Mouse (Mus musculus): ENCODE measurements around the gene Id4. TPM values are rescaled to one million over a fixed set of nuclear protein-coding genes. Genes with fewer than 3 reads are reported as not detected.

The Id4 gene
- polyA plus RNA-seq, 1 experiment from 2014 or later = 1.7 TPM

- Histone ChIP-seq H3K4me3 (ENCODE audit: low read length) (no peak overlapping the region), H3K9ac (ENCODE audit: low read length) (no peak overlapping the region), H3K4me1 (ENCODE audit: control insufficient read depth, insufficient read depth, low read length) (peaks cover 2% of the 10 kb centered on the region; the same call in 1 of the 2 replicates), H3K27me3 (ENCODE audit: control insufficient read depth, insufficient read depth, low read length) (no peaks in the 10 kb centered on the region), H3K36me3 (ENCODE audit: control insufficient read depth, insufficient read depth) (no peaks in the 10 kb centered on the region), H3K27ac (ENCODE audit: low read length) (no peak overlapping the region), H3K4me2 (ENCODE audit: low read depth, low read length) (no peak overlapping the region), H3K9me3 (replicated peaks; ENCODE audit: control insufficient read depth, low read length) (peaks cover 4% of the 10 kb centered on the region; the same call in 1 of the 2 replicates)
- no peak for ATAC-seq (replicated peaks; ENCODE audit: extremely low read depth, insufficient read depth, low FRiP score)
- 60% methylated on average over 2 of the region's 2 CpGs for WGBS
Measured at GRCm38 (mm10) chr13:48252559-48252958, 8.5 kb upstream of the Id4 start.

- no peak overlapping the region for H3K4me3 ChIP-seq (ENCODE audit: low read length)
- H3K9ac ChIP-seq (ENCODE audit: low read length) = no peak overlapping the region
- H3K27ac ChIP-seq (ENCODE audit: low read length) = no peak overlapping the region
- no peak for ATAC-seq (replicated peaks; ENCODE audit: extremely low read depth, insufficient read depth, low FRiP score)
- H3K4me1 ChIP-seq (ENCODE audit: control insufficient read depth, insufficient read depth, low read length) = peaks cover 2% of the 10 kb centered on the region; the same call in 1 of the 2 replicates
- H3K4me2 ChIP-seq (ENCODE audit: low read depth, low read length) = no peak overlapping the region
- 81% methylated on average over 8 of the region's 8 CpGs for WGBS
- H3K27me3 ChIP-seq (ENCODE audit: control insufficient read depth, insufficient read depth, low read length) = no peaks in the 10 kb centered on the region
- H3K9me3 ChIP-seq (replicated peaks; ENCODE audit: control insufficient read depth, low read length) = peaks cover 4% of the 10 kb centered on the region; the same call in 1 of the 2 replicates
- no peaks in the 10 kb centered on the region for H3K36me3 ChIP-seq (ENCODE audit: control insufficient read depth, insufficient read depth)
Measured at GRCm38 (mm10) chr13:48255026-48255425, 6.0 kb upstream of the Id4 start.

- H3K9me3 ChIP-seq (replicated peaks; ENCODE audit: control insufficient read depth, low read length) = no peaks in the 10 kb centered on the region
- peak overlapping the region; percentile 80 for H3K4me3 ChIP-seq (ENCODE audit: low read length)
- no peaks in the 10 kb centered on the region for H3K36me3 ChIP-seq (ENCODE audit: control insufficient read depth, insufficient read depth)
- WGBS = under 1% methylated on average over 97 of the region's 98 CpGs
- peaks cover 8% of the 10 kb centered on the region; the same call in 1 of the 2 replicates for H3K4me1 ChIP-seq (ENCODE audit: control insufficient read depth, insufficient read depth, low read length)
- peak overlapping the region; percentile 83 for H3K27ac ChIP-seq (ENCODE audit: low read length)
- H3K9ac ChIP-seq (ENCODE audit: low read length) = peak overlapping the region; percentile 86
- peak; percentile 22 for ATAC-seq (replicated peaks; ENCODE audit: extremely low read depth, insufficient read depth, low FRiP score)
- peak overlapping the region; percentile 89 for H3K4me2 ChIP-seq (ENCODE audit: low read depth, low read length)
- H3K27me3 ChIP-seq (ENCODE audit: control insufficient read depth, insufficient read depth, low read length) = no peaks in the 10 kb centered on the region; the same call in 1 of the 2 replicates
Measured at GRCm38 (mm10) chr13:48261341-48262221, 553 bp downstream of the Id4 start.

- H3K9ac ChIP-seq (ENCODE audit: low read length) = peak overlapping the region; percentile 86
- no peaks in the 10 kb centered on the region; the same call in 1 of the 2 replicates for H3K27me3 ChIP-seq (ENCODE audit: control insufficient read depth, insufficient read depth, low read length)
- peaks cover 8% of the 10 kb centered on the region; the same call in 1 of the 2 replicates for H3K4me1 ChIP-seq (ENCODE audit: control insufficient read depth, insufficient read depth, low read length)
- ATAC-seq (replicated peaks; ENCODE audit: extremely low read depth, insufficient read depth, low FRiP score) = no peak
- 1% methylated on average over 24 of the region's 25 CpGs for WGBS
- H3K4me2 ChIP-seq (ENCODE audit: low read depth, low read length) = peak overlapping the region; percentile 89
- H3K9me3 ChIP-seq (replicated peaks; ENCODE audit: control insufficient read depth, low read length) = no peaks in the 10 kb centered on the region
- H3K36me3 ChIP-seq (ENCODE audit: control insufficient read depth, insufficient read depth) = no peaks in the 10 kb centered on the region
- no peak overlapping the region for H3K27ac ChIP-seq (ENCODE audit: low read length)
- peak overlapping the region; percentile 80 for H3K4me3 ChIP-seq (ENCODE audit: low read length)
Measured at GRCm38 (mm10) chr13:48262451-48262969, 1.5 kb downstream of the Id4 start.

GRCm38 (mm10) chr13:48265029-48265428, 4.0 kb downstream of the Id4 start:
- Histone ChIP-seq H3K4me1 (ENCODE audit: control insufficient read depth, insufficient read depth, low read length) (peaks cover 8% of the 10 kb centered on the region; the same call in 1 of the 2 replicates), H3K27me3 (ENCODE audit: control insufficient read depth, insufficient read depth, low read length) (no peaks in the 10 kb centered on the region; the same call in 1 of the 2 replicates), H3K9me3 (replicated peaks; ENCODE audit: control insufficient read depth, low read length) (no peaks in the 10 kb centered on the region), H3K4me2 (ENCODE audit: low read depth, low read length) (no peak overlapping the region), H3K4me3 (ENCODE audit: low read length) (no peak overlapping the region), H3K9ac (ENCODE audit: low read length) (no peak overlapping the region), H3K36me3 (ENCODE audit: control insufficient read depth, insufficient read depth) (no peaks in the 10 kb centered on the region), H3K27ac (ENCODE audit: low read length) (no peak overlapping the region)
- WGBS = 81% methylated on average over 6 of the region's 6 CpGs
- ATAC-seq (replicated peaks; ENCODE audit: extremely low read depth, insufficient read depth, low FRiP score) = no peak

- Histone ChIP-seq H3K27ac (ENCODE audit: low read length) (no peak overlapping the region), H3K4me3 (ENCODE audit: low read length) (peak overlapping the region; percentile 49), H3K36me3 (ENCODE audit: control insufficient read depth, insufficient read depth) (no peaks in the 10 kb centered on the region), H3K27me3 (ENCODE audit: control insufficient read depth, insufficient read depth, low read length) (no peaks in the 10 kb centered on the region), H3K4me2 (ENCODE audit: low read depth, low read length) (peak overlapping the region; percentile 74), H3K4me1 (ENCODE audit: control insufficient read depth, insufficient read depth, low read length) (peaks cover 5% of the 10 kb centered on the region; the same call in 1 of the 2 replicates), H3K9ac (ENCODE audit: low read length) (peak overlapping the region; percentile 52; the same call in 1 of the 2 replicates), H3K9me3 (replicated peaks; ENCODE audit: control insufficient read depth, low read length) (no peaks in the 10 kb centered on the region)
- no peak; the same call in 1 of the 2 replicates for ATAC-seq (replicated peaks; ENCODE audit: extremely low read depth, insufficient read depth, low FRiP score)
- WGBS = 5% methylated on average over 15 of the region's 15 CpGs
Measured at GRCm38 (mm10) chr13:48273451-48274069, 12.5 kb downstream of the Id4 start.

- Histone ChIP-seq H3K4me3 (ENCODE audit: low read length) (no peak overlapping the region), H3K9ac (ENCODE audit: low read length) (no peak overlapping the region), H3K9me3 (replicated peaks; ENCODE audit: control insufficient read depth, low read length) (no peaks in the 10 kb centered on the region), H3K27ac (ENCODE audit: low read length) (no peak overlapping the region), H3K4me2 (ENCODE audit: low read depth, low read length) (no peak overlapping the region), H3K36me3 (ENCODE audit: control insufficient read depth, insufficient read depth) (no peaks in the 10 kb centered on the region), H3K4me1 (ENCODE audit: control insufficient read depth, insufficient read depth, low read length) (peaks cover 5% of the 10 kb centered on the region; the same call in 1 of the 2 replicates), H3K27me3 (ENCODE audit: control insufficient read depth, insufficient read depth, low read length) (no peaks in the 10 kb centered on the region)
- ATAC-seq (replicated peaks; ENCODE audit: extremely low read depth, insufficient read depth, low FRiP score) = no peak
- 66% methylated on average over 1 of the region's 1 CpGs for WGBS
Measured at GRCm38 (mm10) chr13:48274107-48274506, 13.1 kb downstream of the Id4 start.

- H3K4me3 ChIP-seq (ENCODE audit: low read length) = no peak overlapping the region
- H3K4me2 ChIP-seq (ENCODE audit: low read depth, low read length) = no peak overlapping the region
- ATAC-seq (replicated peaks; ENCODE audit: extremely low read depth, insufficient read depth, low FRiP score) = no peak
- H3K9ac ChIP-seq (ENCODE audit: low read length) = no peak overlapping the region
- H3K36me3 ChIP-seq (ENCODE audit: control insufficient read depth, insufficient read depth) = no peaks in the 10 kb centered on the region
- no peak overlapping the region for H3K27ac ChIP-seq (ENCODE audit: low read length)
- H3K27me3 ChIP-seq (ENCODE audit: control insufficient read depth, insufficient read depth, low read length) = no peaks in the 10 kb centered on the region
- 73% methylated on average over 7 of the region's 7 CpGs for WGBS
- H3K9me3 ChIP-seq (replicated peaks; ENCODE audit: control insufficient read depth, low read length) = no peaks in the 10 kb centered on the region
- H3K4me1 ChIP-seq (ENCODE audit: control insufficient read depth, insufficient read depth, low read length) = peaks cover 5% of the 10 kb centered on the region; the same call in 1 of the 2 replicates
Measured at GRCm38 (mm10) chr13:48276981-48277380, 16.0 kb downstream of the Id4 start.

Measured in heart, embryonic 16.5 days (tissue).